Mouse (Mus musculus) midbrain, embryonic 11.5 days (tissue): Measurements from ENCODE around the gene H13. TPM values are rescaled to one million over a fixed set of nuclear protein-coding genes. Genes with fewer than 3 reads are reported as not detected.

Experiments used
- ATAC-seq: fragments of 200-750 bp; cut with Nextera tagmentation; 2 replicates; pipeline ENCODE4 v1.8.0; 2017; ENCODE audit warnings: moderate TSS enrichment, moderate library complexity; ENCODE audit not compliant: low FRiP score
- DNase-seq: peaks from one replicate; pipeline ENCODE4 v3.0.0; 2015; ENCODE audit warnings: low spot score; ENCODE audit errors: missing footprints
- H3K27ac ChIP-seq: fragments of 300-500 bp; sonication (generic); 2 replicates; pipeline ENCODE4 v1.5.1; 2014; ENCODE audit warnings: low read depth, low read length
- H3K27me3 ChIP-seq: fragments of 300-500 bp; sonication (generic); 2 replicates; pipeline ENCODE4 v1.6.1; 2014; ENCODE audit warnings: mild to moderate bottlenecking, low read length, moderate library complexity, mixed read lengths; ENCODE audit not compliant: control insufficient read depth, insufficient read depth
- H3K36me3 ChIP-seq: fragments of 300-500 bp; sonication (generic); 2 replicates; pipeline ENCODE4 v1.6.1; 2014; ENCODE audit warnings: mild to moderate bottlenecking, low read length, moderate library complexity, mixed read lengths; ENCODE audit not compliant: control insufficient read depth, insufficient read depth
- H3K4me1 ChIP-seq: fragments of 300-500 bp; sonication (generic); 2 replicates; pipeline ENCODE4 v1.6.1; 2014; ENCODE audit warnings: low read length; ENCODE audit not compliant: control insufficient read depth, insufficient read depth
- H3K4me2 ChIP-seq: fragments of 300-500 bp; sonication (generic); 2 replicates; pipeline ENCODE4 v1.6.1; 2014; ENCODE audit warnings: mild to moderate bottlenecking, moderate library complexity
- H3K4me3 ChIP-seq: fragments of 300-500 bp; sonication (generic); 2 replicates; pipeline ENCODE4 v1.5.1; 2014; ENCODE audit warnings: low read depth, low read length
- H3K9ac ChIP-seq: fragments of 300-500 bp; sonication (generic); 2 replicates; pipeline ENCODE4 v1.6.1; 2014; ENCODE audit warnings: low read length
- H3K9me3 ChIP-seq: fragments of 300-500 bp; sonication (generic); 2 replicates; pipeline ENCODE4 v1.6.1; 2016; ENCODE audit warnings: low read length; ENCODE audit not compliant: control insufficient read depth
- WGBS: fragments of 180-500 bp; shearing (Covaris S2); extraction: QIAGEN DNeasy Blood & Tissue Kit; methylation state at CpG from one replicate; pipeline ENCODE4 v1.1.7; 2014; 5-methylcytosine and 5-hydroxymethylcytosine counted together
- polyA plus RNA-seq: library from polyadenylated mRNA; unstranded; fragments of >200 nt; fragmentation: Nextera tagmentation; extraction: Ambion mirVana; gene quantifications from 2 replicates; pipeline ENCODE4 v1.2.1, GENCODE M21; 2014

Gene H13
- polyA plus RNA-seq, 1 experiment from 2014 or later: 119 TPM

GRCm38 (mm10) chr2:152734501-152734900, 65.2 kb downstream of the H13 start:
- DNase-seq: peak; percentile 93
- no peak for ATAC-seq
- no peaks in the 10 kb centered on the region for H3K27me3 ChIP-seq
- 11% methylated on average over 10 of the region's 10 CpGs for WGBS
- peaks cover 46% of the 10 kb centered on the region for H3K4me1 ChIP-seq
- H3K9ac ChIP-seq: peak overlapping the region; percentile 49
- no peaks in the 10 kb centered on the region for H3K36me3 ChIP-seq
- no peak overlapping the region for H3K27ac ChIP-seq
- H3K9me3 ChIP-seq: no peaks in the 10 kb centered on the region
- peak overlapping the region; percentile 91 for H3K4me2 ChIP-seq
- peak overlapping the region; percentile 28 for H3K4me3 ChIP-seq

GRCm38 (mm10) chr2:152734984-152735383, 65.7 kb downstream of the H13 start:
- peak; percentile 91 for ATAC-seq
- peaks cover 46% of the 10 kb centered on the region for H3K4me1 ChIP-seq
- peak overlapping the region; percentile 28 for H3K4me3 ChIP-seq
- H3K27ac ChIP-seq: peak overlapping the region; percentile 55
- no peaks in the 10 kb centered on the region for H3K9me3 ChIP-seq
- H3K9ac ChIP-seq: peak overlapping the region; percentile 49
- DNase-seq: peak; percentile 99
- no peaks in the 10 kb centered on the region for H3K27me3 ChIP-seq
- peak overlapping the region; percentile 91 for H3K4me2 ChIP-seq
- WGBS: under 1% methylated on average over 28 of the region's 28 CpGs
- no peaks in the 10 kb centered on the region for H3K36me3 ChIP-seq

GRCm38 (mm10) chr2:152736090-152736601, 66.9 kb downstream of the H13 start, which contains the start of gene Id1:
TSS of gene Id1 (plus strand) at chr2:152736251.
- H3K4me1 ChIP-seq: peaks cover 46% of the 10 kb centered on the region
- H3K27me3 ChIP-seq: no peaks in the 10 kb centered on the region
- DNase-seq (peak; percentile 98), ATAC-seq (peak; percentile 68)
- H3K4me3 ChIP-seq: peak within 1 kb of the TSS; percentile 68
- H3K27ac ChIP-seq: peak within 1 kb of the TSS; percentile 76
- WGBS: 1% methylated on average over 28 of the region's 28 CpGs
- no peaks in the 10 kb centered on the region for H3K36me3 ChIP-seq
- H3K4me2 ChIP-seq: peak within 1 kb of the TSS; percentile 91
- no peaks in the 10 kb centered on the region for H3K9me3 ChIP-seq
- H3K9ac ChIP-seq: peak within 1 kb of the TSS; percentile 89

GRCm38 (mm10) chr2:152736748-152737147, 67.5 kb downstream of the H13 start:
- Histone ChIP-seq H3K9me3 (no peaks in the 10 kb centered on the region), H3K4me1 (peaks cover 48% of the 10 kb centered on the region), H3K4me2 (peak overlapping the region; percentile 91), H3K9ac (peak overlapping the region; percentile 89), H3K27ac (peak overlapping the region; percentile 76), H3K36me3 (no peaks in the 10 kb centered on the region), H3K27me3 (no peaks in the 10 kb centered on the region), H3K4me3 (peak overlapping the region; percentile 68)
- DNase-seq: peak; percentile 94
- under 1% methylated on average over 22 of the region's 22 CpGs for WGBS
- no peak for ATAC-seq

GRCm38 (mm10) chr2:152737306-152738221, 68.3 kb downstream of the H13 start:
- Histone ChIP-seq H3K9ac (peak overlapping the region; percentile 89), H3K36me3 (no peaks in the 10 kb centered on the region), H3K9me3 (no peaks in the 10 kb centered on the region), H3K4me3 (peak overlapping the region; percentile 68), H3K27ac (peak overlapping the region; percentile 69), H3K27me3 (no peaks in the 10 kb centered on the region), H3K4me2 (peak overlapping the region; percentile 91), H3K4me1 (peaks cover 48% of the 10 kb centered on the region)
- 12% methylated on average over 10 of the region's 10 CpGs for WGBS
- ATAC-seq (no peak), DNase-seq (peak; percentile 90)

- ATAC-seq (no peak), DNase-seq (no peak)
- peaks cover 48% of the 10 kb centered on the region for H3K4me1 ChIP-seq
- peak overlapping the region; percentile 68 for H3K4me3 ChIP-seq
- H3K27me3 ChIP-seq: no peaks in the 10 kb centered on the region
- WGBS: 62% methylated on average over 2 of the region's 2 CpGs
- peak overlapping the region; percentile 91 for H3K4me2 ChIP-seq
- no peaks in the 10 kb centered on the region for H3K36me3 ChIP-seq
- H3K9me3 ChIP-seq: no peaks in the 10 kb centered on the region
- no peak overlapping the region for H3K27ac ChIP-seq
- peak overlapping the region; percentile 89; the same call in 1 of the 2 replicates for H3K9ac ChIP-seq
These were observed 69.1 kb downstream of the H13 start for GRCm38 (mm10) chr2:152738341-152738740.

- H3K4me1 ChIP-seq: peaks cover 46% of the 10 kb centered on the region
- peak overlapping the region; percentile 36 for H3K4me3 ChIP-seq
- H3K27ac ChIP-seq: no peak overlapping the region; the same call in 1 of the 2 replicates
- H3K4me2 ChIP-seq: peak overlapping the region; percentile 91
- DNase-seq (peak; percentile 93), ATAC-seq (peak; percentile 14)
- WGBS: 2% methylated on average over 33 of the region's 36 CpGs
- no peaks in the 10 kb centered on the region for H3K27me3 ChIP-seq
- H3K36me3 ChIP-seq: no peaks in the 10 kb centered on the region
- no peaks in the 10 kb centered on the region for H3K9me3 ChIP-seq
- peak overlapping the region; percentile 64 for H3K9ac ChIP-seq
These were observed 70.0 kb downstream of the H13 start for GRCm38 (mm10) chr2:152739031-152739841.

- Histone ChIP-seq H3K4me1 (peaks cover 40% of the 10 kb centered on the region), H3K9me3 (no peaks in the 10 kb centered on the region), H3K9ac (peak overlapping the region; percentile 33), H3K27ac (no peak overlapping the region), H3K4me3 (peak overlapping the region; percentile 36; the same call in 1 of the 2 replicates), H3K36me3 (no peaks in the 10 kb centered on the region), H3K4me2 (peak overlapping the region; percentile 91; the same call in 1 of the 2 replicates), H3K27me3 (no peaks in the 10 kb centered on the region)
- WGBS: 22% methylated on average over 3 of the region's 3 CpGs
- no peak for DNase-seq
- ATAC-seq: no peak
These were observed 70.6 kb downstream of the H13 start for GRCm38 (mm10) chr2:152739842-152740260.
